Mouse (Mus musculus) midbrain, postnatal 0 days (tissue): Measurements from ENCODE around the gene Syne2. TPM values are rescaled to one million over a fixed set of nuclear protein-coding genes. Genes with fewer than 3 reads are reported as not detected.

Experiments used
- ATAC-seq: fragments of 200-750 bp; cut with Nextera tagmentation; 2 replicates; pipeline ENCODE4 v1.8.0; 2017; ENCODE audit warnings: moderate number of reproducible peaks, mild to moderate bottlenecking, moderate TSS enrichment, moderate library complexity; ENCODE audit not compliant: low FRiP score
- DNase-seq: peaks from one replicate; pipeline ENCODE4 v3.0.0-alpha.2; 2015; ENCODE audit warnings: low spot score
- H3K27ac ChIP-seq: fragments of 300-500 bp; sonication (generic); 2 replicates; pipeline ENCODE4 v1.5.1; 2014; ENCODE audit warnings: low read depth, mild to moderate bottlenecking, low read length, mixed read lengths
- H3K27me3 ChIP-seq: fragments of 300-500 bp; sonication (generic); 2 replicates; pipeline ENCODE4 v1.6.1; 2014; ENCODE audit warnings: low read length, control low read depth, mixed read lengths; ENCODE audit not compliant: insufficient read depth
- H3K36me3 ChIP-seq: fragments of 300-500 bp; sonication (generic); 2 replicates; pipeline ENCODE4 v1.6.1; 2014; ENCODE audit warnings: low read length, control low read depth, mixed read lengths; ENCODE audit not compliant: insufficient read depth
- H3K4me1 ChIP-seq: fragments of 300-500 bp; sonication (generic); 2 replicates; pipeline ENCODE4 v1.6.1; 2014; ENCODE audit warnings: mild to moderate bottlenecking, control low read depth, antibody characterized with exemption, low read length, mixed read lengths; ENCODE audit not compliant: insufficient read depth
- H3K4me2 ChIP-seq: fragments of 300-500 bp; sonication (generic); 2 replicates; pipeline ENCODE4 v1.6.1; 2014; ENCODE audit warnings: low read depth, mild to moderate bottlenecking, low read length, mixed read lengths; ENCODE audit not compliant: poor library complexity, severe bottlenecking
- H3K4me3 ChIP-seq: fragments of 300-500 bp; sonication (generic); 2 replicates; pipeline ENCODE4 v1.5.1; 2014; ENCODE audit warnings: low read depth, mild to moderate bottlenecking, low read length, moderate library complexity
- H3K9ac ChIP-seq: fragments of 300-500 bp; sonication (generic); replicated peaks from 2 replicates; pipeline ENCODE4 v1.6.1; 2014; ENCODE audit warnings: mild to moderate bottlenecking, low read length, moderate library complexity, mixed read lengths; ENCODE audit not compliant: poor library complexity, severe bottlenecking
- H3K9me3 ChIP-seq: fragments of 300-500 bp; sonication (generic); 2 replicates; pipeline ENCODE4 v1.6.1; 2016; ENCODE audit warnings: low read length, control low read depth
- CTCF ChIP-seq: IDR thresholded peaks from 2 replicates; pipeline ENCODE4 v1.5.1; 2016; ENCODE audit warnings: antibody characterized with exemption, mild to moderate bottlenecking
- WGBS: fragments of 180-500 bp; shearing (Covaris S2); extraction: QIAGEN DNeasy Blood & Tissue Kit; methylation state at CpG from one replicate; pipeline ENCODE4 v1.1.7; 2014; 5-methylcytosine and 5-hydroxymethylcytosine counted together
- polyA plus RNA-seq: library from polyadenylated mRNA; unstranded; fragments of >200 nt; fragmentation: Nextera tagmentation; extraction: Ambion mirVana; gene quantifications from 2 replicates; pipeline ENCODE4 v1.2.1, GENCODE M21; 2015
- total RNA-seq: library from RNA; depleted of rRNA; stranded (reverse); fragments of >200 nt; gene quantifications from 2 replicates; pipeline ENCODE4 v1.2.3, GENCODE M21; 2014

The Syne2 gene
- total and polyA plus RNA-seq, 2 experiments from 2014 or later, result 20.3 to 49.3 TPM

DNA sequence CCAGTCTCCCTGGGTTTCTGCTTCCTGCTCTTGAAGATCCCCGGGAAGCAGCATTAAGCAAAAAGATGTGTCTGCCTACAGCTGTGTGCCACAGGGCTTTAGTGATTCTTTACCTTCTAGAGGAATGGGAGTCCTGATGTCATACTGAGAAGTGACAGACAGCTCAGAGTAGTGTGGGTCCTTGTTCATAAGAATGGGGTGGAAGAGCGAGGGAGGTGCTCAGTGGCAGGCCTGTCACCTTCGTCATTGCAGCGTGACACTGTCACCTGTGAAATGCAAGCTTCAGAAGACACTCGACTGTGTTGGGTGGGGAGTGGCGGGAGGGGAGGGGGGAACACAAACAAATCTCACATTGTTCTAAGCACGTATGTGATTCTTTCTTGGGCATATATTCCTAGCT is 23.2 kb downstream of the Syne2 start:
- TF ChIP-seq CTCF, result no peak

GRCm38 (mm10) chr12:75844311-75844710 is 26.4 kb downstream of the Syne2 start:
- Histone ChIP-seq H3K9ac (no peak overlapping the region), H3K27ac (no peak overlapping the region), H3K4me3 (no peak overlapping the region), H3K9me3 (no peaks in the 10 kb centered on the region), H3K4me2 (no peak overlapping the region), H3K36me3 (no peaks in the 10 kb centered on the region), H3K27me3 (no peaks in the 10 kb centered on the region), H3K4me1 (no peaks in the 10 kb centered on the region)
- ATAC-seq, result no peak
- TF ChIP-seq CTCF, result no peak
- WGBS, result 87% methylated on average over 4 of the region's 4 CpGs
- no peak for DNase-seq

More for the DNA sequence above, 23.2 kb downstream of the Syne2 start:
- H3K4me3 ChIP-seq, result no peak overlapping the region
- H3K27ac ChIP-seq, result no peak overlapping the region
- 83% methylated on average over 7 of the region's 7 CpGs for WGBS
- H3K27me3 ChIP-seq, result no peaks in the 10 kb centered on the region
- no peak overlapping the region for H3K4me2 ChIP-seq
- no peaks in the 10 kb centered on the region for H3K4me1 ChIP-seq
- DNase-seq (no peak), ATAC-seq (no peak)
- H3K36me3 ChIP-seq, result no peaks in the 10 kb centered on the region
- no peaks in the 10 kb centered on the region for H3K9me3 ChIP-seq
- no peak overlapping the region for H3K9ac ChIP-seq

- DNase-seq, result no peak
- Histone ChIP-seq H3K27me3 (no peaks in the 10 kb centered on the region), H3K4me2 (no peak overlapping the region), H3K4me1 (no peaks in the 10 kb centered on the region), H3K9ac (no peak overlapping the region), H3K9me3 (no peaks in the 10 kb centered on the region), H3K27ac (no peak overlapping the region), H3K4me3 (no peak overlapping the region), H3K36me3 (no peaks in the 10 kb centered on the region)
- TF ChIP-seq CTCF, result no peak
- WGBS, result 73% methylated on average over 9 of the region's 9 CpGs
- ATAC-seq, result no peak
Observed at GRCm38 (mm10) chr12:75845070-75845469, 27.1 kb downstream of the Syne2 start.

DNA sequence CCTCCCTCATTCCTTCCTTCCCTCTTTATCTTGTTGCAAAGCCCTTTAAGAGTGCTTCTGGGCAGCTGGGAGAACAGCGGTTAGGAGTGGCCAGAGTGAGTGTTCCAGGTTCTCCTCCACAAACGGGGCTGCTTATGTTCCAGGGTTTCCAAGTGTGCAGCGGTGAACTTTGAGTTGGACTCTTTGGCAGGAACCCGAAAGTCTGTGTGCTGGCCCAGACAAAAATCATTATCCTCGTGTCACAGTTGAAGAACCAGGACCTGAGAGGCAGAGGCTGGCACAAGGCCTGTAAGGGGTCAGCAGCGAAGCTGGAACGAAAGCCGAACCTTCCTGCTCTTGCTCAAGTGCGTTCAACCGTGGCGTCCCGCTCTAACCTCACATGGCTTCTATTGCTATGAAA is 28.6 kb downstream of the Syne2 start:
- Histone ChIP-seq H3K27ac (no peak overlapping the region), H3K4me2 (no peak overlapping the region), H3K4me1 (no peaks in the 10 kb centered on the region), H3K9me3 (no peaks in the 10 kb centered on the region), H3K4me3 (no peak overlapping the region), H3K36me3 (no peaks in the 10 kb centered on the region), H3K27me3 (no peaks in the 10 kb centered on the region), H3K9ac (no peak overlapping the region)
- ATAC-seq (no peak), DNase-seq (no peak)
- no peak for TF ChIP-seq CTCF
- WGBS, result 86% methylated on average over 12 of the region's 12 CpGs

GRCm38 (mm10) chr12:75850205-75850604 is 32.3 kb downstream of the Syne2 start:
- Histone ChIP-seq H3K4me3 (no peak overlapping the region), H3K4me2 (no peak overlapping the region), H3K9ac (no peak overlapping the region), H3K36me3 (no peaks in the 10 kb centered on the region), H3K27ac (no peak overlapping the region), H3K9me3 (no peaks in the 10 kb centered on the region), H3K27me3 (no peaks in the 10 kb centered on the region), H3K4me1 (peaks cover 5% of the 10 kb centered on the region; the same call in 1 of the 2 replicates)
- WGBS, result 83% methylated on average over 3 of the region's 3 CpGs
- ATAC-seq, result no peak
- no peak for TF ChIP-seq CTCF
- DNase-seq, result no peak

GRCm38 (mm10) chr12:75851481-75851880 is 33.5 kb downstream of the Syne2 start:
- Histone ChIP-seq H3K4me1 (peaks cover 6% of the 10 kb centered on the region; the same call in 1 of the 2 replicates), H3K4me3 (no peak overlapping the region), H3K9ac (no peak overlapping the region), H3K9me3 (no peaks in the 10 kb centered on the region), H3K36me3 (no peaks in the 10 kb centered on the region), H3K27ac (no peak overlapping the region), H3K4me2 (no peak overlapping the region), H3K27me3 (no peaks in the 10 kb centered on the region)
- no peak for TF ChIP-seq CTCF
- DNase-seq (no peak), ATAC-seq (no peak)
- WGBS, result 90% methylated on average over 8 of the region's 8 CpGs
